Mouse (Mus musculus) intestine, embryonic 15.5 days (tissue): Measurements from ENCODE around the gene Rps16. TPM values are rescaled to one million over a fixed set of nuclear protein-coding genes. Genes with fewer than 3 reads are reported as not detected.

Source experiments
- ATAC-seq: fragments of 200-750 bp; cut with Nextera tagmentation; 2 replicates; pipeline ENCODE4 v1.8.0; 2017; ENCODE audit warnings: moderate TSS enrichment, moderate library complexity
- H3K27ac ChIP-seq: fragments of 300-500 bp; sonication (generic); 2 replicates; pipeline ENCODE4 v1.5.1; 2015; ENCODE audit warnings: mild to moderate bottlenecking, inconsistent platforms
- H3K27me3 ChIP-seq: fragments of 300-500 bp; sonication (generic); replicated peaks from 2 replicates; pipeline ENCODE4 v1.6.1; 2015; ENCODE audit warnings: inconsistent platforms
- H3K36me3 ChIP-seq: fragments of 300-500 bp; sonication (generic); 2 replicates; pipeline ENCODE4 v1.6.1; 2015; ENCODE audit warnings: inconsistent platforms
- H3K4me1 ChIP-seq: fragments of 300-500 bp; sonication (generic); replicated peaks from 2 replicates; pipeline ENCODE4 v1.6.1; 2015; ENCODE audit warnings: inconsistent platforms
- H3K4me2 ChIP-seq: fragments of 300-500 bp; sonication (generic); replicated peaks from 2 replicates; pipeline ENCODE4 v1.6.1; 2015; ENCODE audit warnings: mild to moderate bottlenecking, inconsistent platforms
- H3K4me3 ChIP-seq: fragments of 300-500 bp; sonication (generic); replicated peaks from 2 replicates; pipeline ENCODE4 v1.5.1; 2015; ENCODE audit warnings: inconsistent platforms
- H3K9ac ChIP-seq: fragments of 300-500 bp; sonication (generic); 2 replicates; pipeline ENCODE4 v1.6.1; 2015; ENCODE audit warnings: inconsistent platforms
- H3K9me3 ChIP-seq: fragments of 300-500 bp; sonication (generic); 2 replicates; pipeline ENCODE4 v1.6.1; 2016; ENCODE audit warnings: inconsistent platforms
- WGBS: fragments of 180-500 bp; shearing (Covaris S2); methylation state at CpG from one replicate; pipeline ENCODE4 v1.1.7; 2015; 5-methylcytosine and 5-hydroxymethylcytosine counted together
- polyA plus RNA-seq: library from polyadenylated mRNA; unstranded; fragments of >200 nt; fragmentation: Nextera tagmentation; extraction: Ambion mirVana; gene quantifications from 2 replicates; pipeline ENCODE4 v1.2.1, GENCODE M21; 2015

Rps16 gene
- polyA plus RNA-seq, 1 experiment from 2014 or later: 1,147 TPM

GRCm38 (mm10) chr7:28354113-28354581, 3.7 kb downstream of the Rps16 start:
- ATAC-seq: no peak
- no peak overlapping the region for H3K4me3 ChIP-seq
- peaks cover 37% of the 10 kb centered on the region for H3K4me1 ChIP-seq
- no peak overlapping the region for H3K9ac ChIP-seq
- 72% methylated on average over 3 of the region's 3 CpGs for WGBS
- H3K36me3 ChIP-seq: peaks cover 26% of the 10 kb centered on the region
- no peaks in the 10 kb centered on the region for H3K9me3 ChIP-seq
- H3K27me3 ChIP-seq: no peaks in the 10 kb centered on the region
- no peak overlapping the region for H3K4me2 ChIP-seq
- 0 out of 2 replicates have a peak overlapping the region, but pooled peaks have one; percentile 6 for H3K27ac ChIP-seq

GRCm38 (mm10) chr7:28354596-28354995, 4.1 kb downstream of the Rps16 start:
- Histone ChIP-seq H3K4me3 (no peak overlapping the region), H3K36me3 (peaks cover 27% of the 10 kb centered on the region), H3K9me3 (no peaks in the 10 kb centered on the region), H3K9ac (no peak overlapping the region), H3K27me3 (no peaks in the 10 kb centered on the region), H3K27ac (no peak overlapping the region), H3K4me2 (no peak overlapping the region), H3K4me1 (peaks cover 37% of the 10 kb centered on the region)
- 93% methylated on average over 3 of the region's 3 CpGs for WGBS
- no peak for ATAC-seq

GRCm38 (mm10) chr7:28355221-28355620, 4.8 kb downstream of the Rps16 start:
- no peaks in the 10 kb centered on the region for H3K27me3 ChIP-seq
- H3K4me3 ChIP-seq: no peak overlapping the region
- ATAC-seq: no peak
- no peak overlapping the region for H3K27ac ChIP-seq
- no peaks in the 10 kb centered on the region for H3K9me3 ChIP-seq
- H3K9ac ChIP-seq: no peak overlapping the region
- peaks cover 27% of the 10 kb centered on the region for H3K36me3 ChIP-seq
- no peak overlapping the region for H3K4me2 ChIP-seq
- WGBS: 86% methylated on average over 3 of the region's 3 CpGs
- H3K4me1 ChIP-seq: peaks cover 33% of the 10 kb centered on the region

- H3K9me3 ChIP-seq: no peaks in the 10 kb centered on the region
- H3K4me2 ChIP-seq: peak overlapping the region; percentile 18; the same call in 1 of the 2 replicates
- H3K27me3 ChIP-seq: no peaks in the 10 kb centered on the region
- ATAC-seq: peak; percentile 55
- peaks cover 27% of the 10 kb centered on the region for H3K4me1 ChIP-seq
- no peak overlapping the region for H3K9ac ChIP-seq
- no peak overlapping the region for H3K4me3 ChIP-seq
- H3K36me3 ChIP-seq: peaks cover 36% of the 10 kb centered on the region
- H3K27ac ChIP-seq: peak overlapping the region; percentile 74
- 10% methylated on average over 5 of the region's 5 CpGs for WGBS
These were observed 6.5 kb downstream of the Rps16 start for GRCm38 (mm10) chr7:28356981-28357380.

- H3K27me3 ChIP-seq: no peaks in the 10 kb centered on the region
- H3K27ac ChIP-seq: peak overlapping the region; percentile 74
- peak overlapping the region; percentile 18; the same call in 1 of the 2 replicates for H3K4me2 ChIP-seq
- H3K4me1 ChIP-seq: peaks cover 27% of the 10 kb centered on the region
- whole genome bisulfite sequencing: 3% methylated on average over 5 of the region's 5 CpGs
- no peaks in the 10 kb centered on the region for H3K9me3 ChIP-seq
- H3K4me3 ChIP-seq: no peak overlapping the region
- no peak overlapping the region; the same call in 1 of the 2 replicates for H3K9ac ChIP-seq
- peak; percentile 21 for ATAC-seq
- peaks cover 40% of the 10 kb centered on the region for H3K36me3 ChIP-seq
These were observed 7.5 kb downstream of the Rps16 start for GRCm38 (mm10) chr7:28357984-28358383.

- peak overlapping the region; percentile 74; the same call in 1 of the 2 replicates for H3K27ac ChIP-seq
- ATAC-seq: no peak
- H3K27me3 ChIP-seq: no peaks in the 10 kb centered on the region
- H3K4me3 ChIP-seq: no peak overlapping the region
- 44% methylated on average over 7 of the region's 7 CpGs for WGBS
- no peak overlapping the region for H3K4me2 ChIP-seq
- peaks cover 35% of the 10 kb centered on the region for H3K36me3 ChIP-seq
- no peak overlapping the region; the same call in 1 of the 2 replicates for H3K9ac ChIP-seq
- H3K9me3 ChIP-seq: no peaks in the 10 kb centered on the region
- peaks cover 27% of the 10 kb centered on the region for H3K4me1 ChIP-seq
These were observed 8.0 kb downstream of the Rps16 start for GRCm38 (mm10) chr7:28358431-28358830.

GRCm38 (mm10) chr7:28359854-28360253, 9.4 kb downstream of the Rps16 start:
- ATAC-seq: no peak
- H3K9ac ChIP-seq: no peak overlapping the region
- no peak overlapping the region for H3K4me2 ChIP-seq
- H3K27ac ChIP-seq: no peak overlapping the region
- no peaks in the 10 kb centered on the region for H3K27me3 ChIP-seq
- H3K36me3 ChIP-seq: peaks cover 37% of the 10 kb centered on the region
- peaks cover 27% of the 10 kb centered on the region for H3K4me1 ChIP-seq
- 87% methylated on average over 10 of the region's 10 CpGs for WGBS
- no peak overlapping the region for H3K4me3 ChIP-seq
- H3K9me3 ChIP-seq: no peaks in the 10 kb centered on the region

GRCm38 (mm10) chr7:28360291-28360690, 9.8 kb downstream of the Rps16 start:
- Histone ChIP-seq H3K27ac (no peak overlapping the region), H3K4me3 (no peak overlapping the region), H3K4me1 (peaks cover 27% of the 10 kb centered on the region), H3K4me2 (no peak overlapping the region), H3K36me3 (peaks cover 42% of the 10 kb centered on the region), H3K27me3 (no peaks in the 10 kb centered on the region), H3K9me3 (no peaks in the 10 kb centered on the region), H3K9ac (no peak overlapping the region)
- 90% methylated on average over 6 of the region's 6 CpGs for WGBS
- no peak for ATAC-seq

- no peaks in the 10 kb centered on the region for H3K9me3 ChIP-seq
- ATAC-seq: no peak
- no peak overlapping the region for H3K27ac ChIP-seq
- H3K4me1 ChIP-seq: peaks cover 24% of the 10 kb centered on the region
- H3K27me3 ChIP-seq: no peaks in the 10 kb centered on the region
- no peak overlapping the region for H3K9ac ChIP-seq
- no peak overlapping the region for H3K4me2 ChIP-seq
- H3K36me3 ChIP-seq: peaks cover 49% of the 10 kb centered on the region
- WGBS: 95% methylated on average over 20 of the region's 20 CpGs
- H3K4me3 ChIP-seq: no peak overlapping the region
These were observed 11.3 kb downstream of the Rps16 start for GRCm38 (mm10) chr7:28361647-28362341.

GRCm38 (mm10) chr7:28362441-28363060, 12.1 kb downstream of the Rps16 start:
- 83% methylated on average over 16 of the region's 16 CpGs for WGBS
- Histone ChIP-seq H3K4me3 (no peak overlapping the region), H3K27me3 (no peaks in the 10 kb centered on the region), H3K9ac (no peak overlapping the region; the same call in 1 of the 2 replicates), H3K4me2 (no peak overlapping the region), H3K27ac (no peak overlapping the region), H3K9me3 (no peaks in the 10 kb centered on the region), H3K36me3 (peaks cover 52% of the 10 kb centered on the region), H3K4me1 (peaks cover 17% of the 10 kb centered on the region)
- no peak for ATAC-seq

GRCm38 (mm10) chr7:28367663-28368275, 17.3 kb downstream of the Rps16 start:
- WGBS: 93% methylated on average over 16 of the region's 16 CpGs
- Histone ChIP-seq H3K36me3 (peaks cover 42% of the 10 kb centered on the region), H3K9ac (no peak overlapping the region), H3K9me3 (no peaks in the 10 kb centered on the region), H3K4me3 (no peak overlapping the region), H3K4me1 (peaks cover 26% of the 10 kb centered on the region), H3K27ac (no peak overlapping the region), H3K27me3 (no peaks in the 10 kb centered on the region), H3K4me2 (no peak overlapping the region)
- no peak for ATAC-seq

- Histone ChIP-seq H3K9me3 (no peaks in the 10 kb centered on the region), H3K27ac (no peak overlapping the region), H3K4me2 (no peak overlapping the region), H3K9ac (no peak overlapping the region), H3K4me1 (peaks cover 26% of the 10 kb centered on the region), H3K27me3 (no peaks in the 10 kb centered on the region), H3K36me3 (peaks cover 40% of the 10 kb centered on the region), H3K4me3 (no peak overlapping the region)
- 92% methylated on average over 16 of the region's 16 CpGs for WGBS
- no peak for ATAC-seq
These were observed 17.9 kb downstream of the Rps16 start for GRCm38 (mm10) chr7:28368276-28368920.
